Comparison of ENCODE assay signal across 21 mouse cellular contexts in genomic region chr14:86837642-86838041, GRCm38 (mm10).
"Had no signal": no experiment of that assay in that cellular context is flagged by ENCODE, and none has a peak within 500 bp of the region (broad histone marks: within the 10 kb centered on the region; RNA-seq: fewer than 3 reads in every experiment).

No protein-coding gene starts in this region.

- H3K27me3 ChIP-seq: liver, embryonic 15.5 days; lung, embryonic 15.5 days; midbrain, embryonic 13.5 days; midbrain, embryonic 15.5 days; neural tube, embryonic 13.5 days; neural tube, embryonic 15.5 days had no signal

- H3K4me2 ChIP-seq: liver, embryonic 15.5 days; lung, embryonic 15.5 days; midbrain, embryonic 13.5 days; midbrain, embryonic 15.5 days; neural tube, embryonic 13.5 days; neural tube, embryonic 15.5 days had no signal

- H3K27ac ChIP-seq: liver, embryonic 15.5 days; lung, embryonic 15.5 days; midbrain, embryonic 10.5 days; midbrain, embryonic 13.5 days; midbrain, embryonic 15.5 days; neural tube, embryonic 13.5 days; neural tube, embryonic 15.5 days had no signal

- DNase-seq: liver, postnatal 0 days; lung, adult 2 months; lung, postnatal 14 days; lung, postnatal 4 days; retina, postnatal 1 day; right cerebral cortex, adult 18-20 months; right cerebral cortex, postnatal 25 days; right cerebral cortex, postnatal 4 days; spleen, adult 18-20 months; thymus, adult 18-20 months; thymus, postnatal 14 days; thymus, postnatal 36 days had no signal

- H3K9me3 ChIP-seq: liver, embryonic 15.5 days; lung, embryonic 15.5 days; midbrain, embryonic 10.5 days; midbrain, embryonic 13.5 days; midbrain, embryonic 15.5 days; neural tube, embryonic 13.5 days; neural tube, embryonic 15.5 days had no signal

- H3K36me3 ChIP-seq: lung, embryonic 15.5 days; midbrain, embryonic 10.5 days; midbrain, embryonic 13.5 days; midbrain, embryonic 15.5 days; neural tube, embryonic 13.5 days; neural tube, embryonic 15.5 days had no signal

- H3K9ac ChIP-seq: liver, embryonic 15.5 days; liver, postnatal 0 days; lung, embryonic 15.5 days; midbrain, embryonic 13.5 days; midbrain, embryonic 15.5 days; neural tube, embryonic 13.5 days; neural tube, embryonic 15.5 days had no signal

- H3K4me1 ChIP-seq: liver, embryonic 15.5 days; lung, embryonic 15.5 days; midbrain, embryonic 10.5 days; midbrain, embryonic 13.5 days; midbrain, embryonic 15.5 days; neural tube, embryonic 13.5 days; neural tube, embryonic 15.5 days had no signal

- H3K4me3 ChIP-seq: liver, embryonic 15.5 days; lung, embryonic 15.5 days; midbrain, embryonic 10.5 days; midbrain, embryonic 13.5 days; midbrain, embryonic 15.5 days; myocyte; neural tube, embryonic 13.5 days; neural tube, embryonic 15.5 days had no signal

- ATAC-seq: liver, postnatal 0 days; lung, postnatal 0 days; midbrain, embryonic 13.5 days; midbrain, embryonic 15.5 days had no signal
